Mouse (Mus musculus): ENCODE measurements at regions not wholly inside any gene's neighbourhood (a gene's known extent, or its start where the extent isn't known, plus 50 kb on each side); places are given as distances from the start of the nearest gene placed in this dataset.
A peak's percentile ranks its signal among the peaks of the same experiment; 100 is the strongest.

DNA sequence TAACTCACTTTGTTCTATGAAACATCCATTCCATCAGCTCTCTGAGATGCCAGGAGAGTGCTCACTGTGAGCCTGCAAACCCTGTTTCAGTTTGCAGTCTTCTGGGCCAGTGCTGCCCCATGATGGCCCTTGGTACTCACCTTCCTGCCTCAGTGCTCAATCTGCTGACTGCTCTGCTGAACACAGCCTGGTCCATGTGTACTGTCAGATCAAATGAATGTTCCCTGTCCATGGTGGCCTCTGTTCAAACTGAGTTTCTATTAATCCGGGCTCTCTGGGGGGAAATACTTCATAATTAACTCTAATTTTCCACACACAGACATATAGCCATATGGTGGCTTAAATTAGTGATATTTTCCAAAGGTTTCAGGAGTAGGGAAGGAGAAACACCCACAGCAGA is 503.3 kb downstream of the Tmem132b start:
- Histone ChIP-seq H3K27me3 (replicated peaks; ENCODE audit: low read depth, poor library complexity, severe bottlenecking) (no peaks in the 10 kb centered on the region), H3K27ac (replicated peaks) (no peak overlapping the region), H3K4me3 (no peak overlapping the region), H3K36me3 (replicated peaks) (no peaks in the 10 kb centered on the region), H3K4me1 (no peaks in the 10 kb centered on the region), H3K9me3 (no peaks in the 10 kb centered on the region)
- WGBS: 73% methylated on average over 1 of the region's 1 CpGs
- no peak for DNase-seq (ENCODE audit: low spot score)

GRCm38 (mm10) chr5:126036686-126037085 is 505.1 kb downstream of the Tmem132b start:
- Histone ChIP-seq H3K36me3 (replicated peaks) (no peaks in the 10 kb centered on the region), H3K27me3 (replicated peaks; ENCODE audit: low read depth, poor library complexity, severe bottlenecking) (no peaks in the 10 kb centered on the region), H3K4me1 (no peaks in the 10 kb centered on the region), H3K27ac (replicated peaks) (no peak overlapping the region), H3K4me3 (no peak overlapping the region), H3K9me3 (no peaks in the 10 kb centered on the region)
- DNase-seq (ENCODE audit: low spot score): no peak
- 11% methylated on average over 1 of the region's 1 CpGs for WGBS

- H3K27ac ChIP-seq (replicated peaks): no peak overlapping the region
- WGBS: 83% methylated on average over 3 of the region's 3 CpGs
- H3K36me3 ChIP-seq (replicated peaks): no peaks in the 10 kb centered on the region
- DNase-seq (ENCODE audit: low spot score): no peak
- H3K9me3 ChIP-seq: peaks cover 2% of the 10 kb centered on the region; the same call in 1 of the 2 replicates
- 0 out of 2 replicates have a peak, but pooled peaks cover 3% of the 10 kb centered on the region for H3K4me1 ChIP-seq
- H3K27me3 ChIP-seq (replicated peaks; ENCODE audit: low read depth, poor library complexity, severe bottlenecking): no peaks in the 10 kb centered on the region
- no peak overlapping the region for H3K4me3 ChIP-seq
These were observed 514.2 kb downstream of the Tmem132b start for GRCm38 (mm10) chr5:126045761-126046160.

GRCm38 (mm10) chr5:126063644-126064043 is 532.1 kb downstream of the Tmem132b start:
- Histone ChIP-seq H3K4me3 (no peak overlapping the region), H3K4me1 (no peaks in the 10 kb centered on the region), H3K27me3 (replicated peaks; ENCODE audit: low read depth, poor library complexity, severe bottlenecking) (no peaks in the 10 kb centered on the region), H3K27ac (replicated peaks) (no peak overlapping the region), H3K36me3 (replicated peaks) (no peaks in the 10 kb centered on the region), H3K9me3 (peaks cover 3% of the 10 kb centered on the region; the same call in 1 of the 2 replicates)
- no peak for DNase-seq (ENCODE audit: low spot score)

- no peak for DNase-seq (ENCODE audit: low spot score)
- WGBS: 34% methylated on average over 7 of the region's 7 CpGs
- Histone ChIP-seq H3K9me3 (no peaks in the 10 kb centered on the region), H3K4me3 (no peak overlapping the region), H3K36me3 (replicated peaks) (no peaks in the 10 kb centered on the region), H3K27me3 (replicated peaks; ENCODE audit: low read depth, poor library complexity, severe bottlenecking) (no peaks in the 10 kb centered on the region), H3K27ac (replicated peaks) (no peak overlapping the region), H3K4me1 (no peaks in the 10 kb centered on the region)
These were observed 547.8 kb downstream of the Tmem132b start for GRCm38 (mm10) chr5:126079281-126079838.

- no peaks in the 10 kb centered on the region for H3K27me3 ChIP-seq (replicated peaks; ENCODE audit: low read depth, poor library complexity, severe bottlenecking)
- DNase-seq (ENCODE audit: low spot score): no peak
- H3K4me3 ChIP-seq: no peak overlapping the region
- H3K9me3 ChIP-seq: no peaks in the 10 kb centered on the region
- H3K27ac ChIP-seq (replicated peaks): no peak overlapping the region
- 73% methylated on average over 4 of the region's 4 CpGs for WGBS
- no peaks in the 10 kb centered on the region for H3K4me1 ChIP-seq
- no peaks in the 10 kb centered on the region for H3K36me3 ChIP-seq (replicated peaks)
These were observed 556.8 kb downstream of the Tmem132b start for GRCm38 (mm10) chr5:126088251-126088914.

DNA sequence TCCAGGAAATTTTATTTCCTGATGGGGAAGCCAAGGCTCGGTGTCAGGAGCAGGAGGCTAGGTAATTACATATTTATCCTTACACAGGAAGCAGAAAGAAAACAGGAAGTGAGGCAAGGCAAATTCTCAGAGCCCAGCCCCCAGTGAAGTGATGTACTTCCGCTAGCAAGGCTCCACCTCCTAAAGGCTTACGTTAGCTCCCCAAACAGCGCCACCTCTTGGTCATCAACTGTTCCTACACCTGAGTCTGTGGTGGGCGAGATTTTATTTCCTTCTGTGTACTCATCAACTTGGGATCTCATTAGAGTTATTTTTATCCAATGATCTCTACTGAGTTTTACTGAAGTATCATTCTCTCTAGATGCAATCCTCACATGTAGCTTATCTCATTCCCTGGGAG is 561.6 kb downstream of the Tmem132b start:
- Histone ChIP-seq H3K4me1 (no peaks in the 10 kb centered on the region), H3K36me3 (replicated peaks) (no peaks in the 10 kb centered on the region), H3K9me3 (no peaks in the 10 kb centered on the region), H3K27ac (replicated peaks) (no peak overlapping the region), H3K4me3 (no peak overlapping the region), H3K27me3 (replicated peaks; ENCODE audit: low read depth, poor library complexity, severe bottlenecking) (no peaks in the 10 kb centered on the region)
- 86% methylated on average over 5 of the region's 5 CpGs for WGBS
- DNase-seq (ENCODE audit: low spot score): no peak

DNA sequence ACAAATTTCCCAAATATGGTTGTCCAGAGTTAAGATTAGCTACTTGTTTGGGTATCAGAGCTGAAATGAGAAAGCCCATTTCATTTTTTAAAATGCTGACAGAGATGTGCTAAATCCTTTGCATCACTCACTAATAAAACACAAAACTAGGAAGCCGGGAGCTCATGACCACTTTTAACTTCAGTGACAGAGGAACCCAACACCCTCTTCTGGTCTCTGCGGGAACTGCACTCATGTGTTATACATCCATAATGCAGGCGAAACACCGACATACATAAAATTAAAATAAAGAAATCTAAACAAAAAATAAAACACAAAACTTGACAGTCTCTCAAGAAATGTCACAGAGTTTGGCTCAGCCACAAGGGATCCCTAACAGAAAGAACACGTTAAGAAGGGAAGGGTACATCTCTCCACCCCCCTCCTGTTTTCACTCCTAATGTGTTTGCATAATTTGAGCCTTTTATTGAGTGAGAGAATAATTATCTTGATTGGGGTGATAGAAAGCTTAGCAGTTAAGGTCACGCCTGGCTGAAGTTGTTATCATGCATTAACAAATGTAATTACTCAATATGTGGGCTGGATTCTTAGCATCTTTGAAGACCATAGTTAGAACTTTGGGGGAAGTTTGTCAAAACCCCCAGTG is 565.2 kb downstream of the Tmem132b start:
- DNase-seq (ENCODE audit: low spot score): peak; percentile 13
- Histone ChIP-seq H3K9me3 (no peaks in the 10 kb centered on the region), H3K27ac (replicated peaks) (no peak overlapping the region), H3K27me3 (replicated peaks; ENCODE audit: low read depth, poor library complexity, severe bottlenecking) (no peaks in the 10 kb centered on the region), H3K4me1 (no peaks in the 10 kb centered on the region), H3K4me3 (no peak overlapping the region), H3K36me3 (replicated peaks) (no peaks in the 10 kb centered on the region)
- WGBS: 85% methylated on average over 6 of the region's 6 CpGs

- no peak for DNase-seq (ENCODE audit: low spot score)
- Histone ChIP-seq H3K27me3 (replicated peaks; ENCODE audit: low read depth, poor library complexity, severe bottlenecking) (no peaks in the 10 kb centered on the region), H3K36me3 (replicated peaks) (no peaks in the 10 kb centered on the region), H3K4me3 (no peak overlapping the region), H3K4me1 (no peaks in the 10 kb centered on the region), H3K27ac (replicated peaks) (no peak overlapping the region), H3K9me3 (no peaks in the 10 kb centered on the region)
These were observed 565.7 kb downstream of the Tmem132b start for GRCm38 (mm10) chr5:126097262-126097628.

GRCm38 (mm10) chr5:126098433-126098832 is 566.9 kb downstream of the Tmem132b start:
- H3K4me3 ChIP-seq: no peak overlapping the region
- H3K36me3 ChIP-seq (replicated peaks): no peaks in the 10 kb centered on the region
- no peak overlapping the region for H3K27ac ChIP-seq (replicated peaks)
- no peak for DNase-seq (ENCODE audit: low spot score)
- 85% methylated on average over 7 of the region's 7 CpGs for WGBS
- no peaks in the 10 kb centered on the region for H3K27me3 ChIP-seq (replicated peaks; ENCODE audit: low read depth, poor library complexity, severe bottlenecking)
- H3K9me3 ChIP-seq: no peaks in the 10 kb centered on the region
- no peaks in the 10 kb centered on the region for H3K4me1 ChIP-seq

GRCm38 (mm10) chr5:126099931-126100330 is 568.4 kb downstream of the Tmem132b start:
- Histone ChIP-seq H3K9me3 (no peaks in the 10 kb centered on the region), H3K36me3 (replicated peaks) (no peaks in the 10 kb centered on the region), H3K27me3 (replicated peaks; ENCODE audit: low read depth, poor library complexity, severe bottlenecking) (no peaks in the 10 kb centered on the region), H3K27ac (replicated peaks) (no peak overlapping the region), H3K4me1 (no peaks in the 10 kb centered on the region), H3K4me3 (no peak overlapping the region)
- no peak for DNase-seq (ENCODE audit: low spot score)
- 94% methylated on average over 8 of the region's 8 CpGs for WGBS

GRCm38 (mm10) chr5:126104464-126104863 is 572.9 kb downstream of the Tmem132b start:
- no peaks in the 10 kb centered on the region for H3K4me1 ChIP-seq
- H3K27ac ChIP-seq (replicated peaks): no peak overlapping the region
- H3K27me3 ChIP-seq (replicated peaks; ENCODE audit: low read depth, poor library complexity, severe bottlenecking): no peaks in the 10 kb centered on the region
- WGBS: 88% methylated on average over 5 of the region's 5 CpGs
- DNase-seq (ENCODE audit: low spot score): no peak
- H3K4me3 ChIP-seq: no peak overlapping the region
- no peaks in the 10 kb centered on the region for H3K36me3 ChIP-seq (replicated peaks)
- H3K9me3 ChIP-seq: no peaks in the 10 kb centered on the region

GRCm38 (mm10) chr5:126104883-126105282 is 573.3 kb downstream of the Tmem132b start:
- Histone ChIP-seq H3K4me1 (no peaks in the 10 kb centered on the region), H3K27me3 (replicated peaks; ENCODE audit: low read depth, poor library complexity, severe bottlenecking) (no peaks in the 10 kb centered on the region), H3K9me3 (no peaks in the 10 kb centered on the region), H3K36me3 (replicated peaks) (no peaks in the 10 kb centered on the region), H3K4me3 (no peak overlapping the region), H3K27ac (replicated peaks) (no peak overlapping the region)
- DNase-seq (ENCODE audit: low spot score): no peak
- whole genome bisulfite sequencing: 79% methylated on average over 1 of the region's 1 CpGs

Measured in embryonic facial prominence, embryonic 10.5 days (tissue).